Mouse (Mus musculus): ENCODE results near the gene Rfx8. TPM values are rescaled to one million over a fixed set of nuclear protein-coding genes. Genes with fewer than 3 reads are reported as not detected.
A peak's percentile ranks its signal among the peaks of the same experiment; 100 is the strongest.

The Rfx8 gene
- polyA plus RNA-seq (2012; ENCODE audit: insufficient read depth, insufficient read length, missing spikeins): not detected in 2 replicates

GRCm38 (mm10) chr1:39720632-39721350 is at the start of gene Rfx8:
Gene Rfx8, minus strand, starts transcription at chr1:39720997.
- peaks cover 9% of the 10 kb centered on the region for H3K4me1 ChIP-seq (ENCODE audit: control insufficient read depth, insufficient read depth, insufficient read length, low read length)
- peak within 1 kb of the TSS; percentile 51 for H3K4me3 ChIP-seq (ENCODE audit: insufficient read depth, low read depth, low read length)
- H3K27ac ChIP-seq (replicated peaks; ENCODE audit: low read depth, low read length): no peak within 1 kb of the TSS; the same call in 1 of the 2 replicates

GRCm38 (mm10) chr1:39770436-39770835 is 49.6 kb upstream of the Rfx8 start:
- Histone ChIP-seq H3K27ac (replicated peaks; ENCODE audit: low read depth, low read length) (no peak overlapping the region), H3K4me1 (ENCODE audit: control insufficient read depth, insufficient read depth, insufficient read length, low read length) (no peaks in the 10 kb centered on the region), H3K4me3 (ENCODE audit: insufficient read depth, low read depth, low read length) (no peak overlapping the region)

- no peak overlapping the region for H3K4me3 ChIP-seq (ENCODE audit: insufficient read depth, low read depth, low read length)
These were observed 47.2 kb upstream of the Rfx8 start for GRCm38 (mm10) chr1:39768017-39768416.

DNA sequence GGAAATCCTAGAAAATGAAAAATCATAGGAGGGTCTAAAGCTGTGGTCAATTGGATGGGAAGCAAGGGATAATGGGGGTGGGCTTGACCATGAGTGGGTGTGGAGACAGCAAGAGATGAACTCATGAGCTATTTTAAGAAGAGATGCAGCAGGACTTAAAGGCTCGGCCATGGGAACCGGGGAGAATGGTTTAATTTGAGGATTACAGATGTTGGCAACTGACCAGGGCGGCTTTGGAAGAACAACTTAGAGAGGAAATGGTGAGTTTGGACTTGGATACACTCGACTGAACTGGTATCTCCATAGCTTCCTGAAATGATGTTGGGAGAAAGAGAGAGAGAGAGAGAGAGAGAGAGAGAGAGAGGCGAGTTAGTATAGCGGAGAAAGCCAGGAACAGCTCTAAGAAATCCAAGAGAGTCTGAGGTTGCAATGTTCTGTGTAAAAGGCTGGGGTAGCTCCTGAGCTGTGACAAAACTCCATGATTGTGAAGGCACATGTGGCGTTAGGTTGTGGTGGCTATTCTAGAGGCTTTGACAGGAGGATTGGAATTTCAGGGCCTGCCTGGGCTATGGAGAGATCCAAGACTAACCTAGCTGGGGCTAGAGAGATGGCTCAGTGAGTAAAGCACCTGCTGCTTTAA is 45.2 kb upstream of the Rfx8 start:
- Histone ChIP-seq H3K4me3 (ENCODE audit: insufficient read depth, low read depth, low read length) (no peak overlapping the region), H3K27ac (replicated peaks; ENCODE audit: low read depth, low read length) (no peak overlapping the region), H3K4me1 (ENCODE audit: control insufficient read depth, insufficient read depth, insufficient read length, low read length) (peaks cover 7% of the 10 kb centered on the region; the same call in 1 of the 2 replicates)

More at GRCm38 (mm10) chr1:39768017-39768416, 47.2 kb upstream of the Rfx8 start:
- Histone ChIP-seq H3K27ac (replicated peaks; ENCODE audit: low read depth, low read length) (no peak overlapping the region), H3K4me1 (ENCODE audit: control insufficient read depth, insufficient read depth, insufficient read length, low read length) (no peaks in the 10 kb centered on the region)

DNA sequence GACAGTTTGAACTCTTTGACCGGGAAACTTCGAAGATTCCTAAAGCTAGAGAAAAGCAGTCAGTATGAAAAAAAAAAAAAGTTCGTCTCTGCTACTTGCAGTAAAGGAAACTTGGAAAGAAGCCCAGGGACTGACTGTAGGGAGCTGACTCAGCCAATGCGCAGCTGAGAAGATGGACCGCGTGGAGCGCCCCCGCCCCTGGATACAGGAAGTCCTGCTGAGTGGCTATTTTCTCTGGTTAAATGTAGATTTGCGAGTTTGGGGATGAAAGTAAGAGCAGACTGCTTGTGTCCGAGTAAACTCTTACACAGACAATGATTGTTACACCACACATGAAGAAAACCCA is 41.2 kb upstream of the Rfx8 start:
- peaks cover 18% of the 10 kb centered on the region for H3K4me1 ChIP-seq (ENCODE audit: control insufficient read depth, insufficient read depth, insufficient read length, low read length)
- peak overlapping the region; percentile 88 for H3K27ac ChIP-seq (replicated peaks; ENCODE audit: low read depth, low read length)
- peak overlapping the region; percentile 41 for H3K4me3 ChIP-seq (ENCODE audit: insufficient read depth, low read depth, low read length)

DNA sequence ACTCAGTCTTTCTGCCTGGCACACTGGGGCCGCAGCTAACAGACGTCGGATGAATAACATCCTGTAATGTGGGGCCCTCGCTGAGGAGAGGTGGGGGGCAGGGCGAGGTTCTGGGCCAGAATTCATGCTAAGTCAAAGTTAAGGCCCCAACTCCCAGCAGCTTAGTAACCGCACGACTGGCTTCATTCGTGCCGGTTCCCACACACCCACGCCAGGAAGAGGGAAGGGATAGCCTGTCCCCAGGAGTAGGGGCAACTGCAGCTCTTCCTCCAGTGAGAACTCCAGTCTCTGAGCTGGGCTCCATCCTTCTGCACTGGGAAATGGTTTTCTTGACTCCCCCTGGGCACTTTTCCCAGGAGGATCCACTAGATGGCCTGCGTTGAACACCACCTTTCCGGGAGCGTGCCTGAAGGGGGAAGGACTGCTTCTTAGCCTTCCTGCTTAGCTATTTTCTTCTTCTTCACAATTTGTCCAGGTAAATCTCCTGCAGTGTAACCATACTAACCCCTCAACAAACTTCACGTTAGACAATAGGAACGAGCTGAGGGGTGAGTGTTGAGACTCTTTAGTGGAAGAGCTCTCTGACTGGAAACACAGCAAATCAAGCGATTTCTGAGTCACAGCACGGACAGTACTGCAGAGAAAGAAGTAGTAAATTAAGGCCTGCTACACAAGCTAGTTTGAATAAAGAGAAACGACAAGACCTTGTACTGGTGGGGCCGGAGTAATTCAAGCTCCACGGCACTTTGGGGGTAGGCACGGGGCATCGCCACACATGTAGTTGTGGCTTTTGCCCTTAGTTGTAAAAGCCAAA is 40.6 kb upstream of the Rfx8 start:
- peak overlapping the region; percentile 41 for H3K4me3 ChIP-seq (ENCODE audit: insufficient read depth, low read depth, low read length)
- peak overlapping the region; percentile 88 for H3K27ac ChIP-seq (replicated peaks; ENCODE audit: low read depth, low read length)
- H3K4me1 ChIP-seq (ENCODE audit: control insufficient read depth, insufficient read depth, insufficient read length, low read length): peaks cover 19% of the 10 kb centered on the region

DNA sequence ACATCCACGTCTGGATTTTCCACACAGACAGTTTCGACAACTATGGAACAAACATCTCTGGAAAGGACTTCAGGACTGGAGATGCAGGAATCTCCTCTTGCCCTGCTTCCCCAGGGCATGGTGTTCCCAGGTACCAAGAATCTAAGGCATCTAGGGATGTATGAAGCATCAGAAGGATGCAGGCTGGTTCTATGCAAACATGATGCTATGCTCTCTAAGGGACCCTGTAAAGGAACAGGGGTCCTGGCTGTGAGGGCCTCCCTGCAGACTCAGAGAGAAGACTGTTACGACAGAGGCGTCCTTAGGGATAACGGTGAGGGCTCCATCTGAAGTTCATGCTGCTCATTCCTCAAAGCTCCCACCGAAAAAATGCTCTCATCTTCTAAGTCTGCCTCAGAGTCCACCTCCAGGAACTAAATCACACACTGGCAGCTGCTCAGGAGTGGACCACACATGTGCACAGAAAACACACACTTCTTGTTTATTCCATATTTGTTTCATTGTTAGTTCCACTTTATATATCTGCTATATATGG is 39.5 kb upstream of the Rfx8 start:
- H3K27ac ChIP-seq (replicated peaks; ENCODE audit: low read depth, low read length): peak overlapping the region; percentile 28
- H3K4me1 ChIP-seq (ENCODE audit: control insufficient read depth, insufficient read depth, insufficient read length, low read length): peaks cover 19% of the 10 kb centered on the region
- no peak overlapping the region for H3K4me3 ChIP-seq (ENCODE audit: insufficient read depth, low read depth, low read length)

- Histone ChIP-seq H3K4me3 (ENCODE audit: insufficient read depth, low read depth, low read length) (no peak overlapping the region), H3K27ac (replicated peaks; ENCODE audit: low read depth, low read length) (peak overlapping the region; percentile 28), H3K4me1 (ENCODE audit: control insufficient read depth, insufficient read depth, insufficient read length, low read length) (peaks cover 23% of the 10 kb centered on the region)
These were observed 38.7 kb upstream of the Rfx8 start for GRCm38 (mm10) chr1:39759231-39760175.

GRCm38 (mm10) chr1:39758244-39758643 is 37.4 kb upstream of the Rfx8 start:
- Histone ChIP-seq H3K4me3 (ENCODE audit: insufficient read depth, low read depth, low read length) (no peak overlapping the region), H3K27ac (replicated peaks; ENCODE audit: low read depth, low read length) (peak overlapping the region; percentile 57), H3K4me1 (ENCODE audit: control insufficient read depth, insufficient read depth, insufficient read length, low read length) (peaks cover 23% of the 10 kb centered on the region)

DNA sequence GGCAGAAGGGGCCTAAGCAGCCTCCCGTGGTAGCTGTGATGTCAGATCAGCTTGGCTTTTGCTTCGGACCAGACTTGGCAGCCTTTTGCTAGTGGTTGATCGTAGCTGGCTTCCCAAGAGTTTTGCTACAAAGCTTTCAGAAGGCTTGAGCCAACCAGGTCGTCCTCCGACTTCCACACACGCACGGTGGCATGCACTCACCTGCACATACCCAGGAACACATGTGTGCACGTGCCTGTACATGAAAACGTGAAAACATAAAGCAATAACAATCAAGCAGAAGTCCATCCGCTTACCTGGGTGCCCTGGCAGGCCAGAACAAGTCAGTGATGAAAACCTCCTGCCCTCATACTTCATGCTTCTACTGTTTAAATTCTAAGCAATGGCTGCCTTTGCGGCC is 36.2 kb upstream of the Rfx8 start:
- H3K4me1 ChIP-seq (ENCODE audit: control insufficient read depth, insufficient read depth, insufficient read length, low read length): peaks cover 20% of the 10 kb centered on the region
- no peak overlapping the region for H3K27ac ChIP-seq (replicated peaks; ENCODE audit: low read depth, low read length)

GRCm38 (mm10) chr1:39754224-39754957 is 33.6 kb upstream of the Rfx8 start:
- peaks cover 18% of the 10 kb centered on the region for H3K4me1 ChIP-seq (ENCODE audit: control insufficient read depth, insufficient read depth, insufficient read length, low read length)
- H3K27ac ChIP-seq (replicated peaks; ENCODE audit: low read depth, low read length): peak overlapping the region; percentile 11
- no peak overlapping the region for H3K4me3 ChIP-seq (ENCODE audit: insufficient read depth, low read depth, low read length)

More for the DNA sequence above, 36.2 kb upstream of the Rfx8 start:
- H3K4me3 ChIP-seq (ENCODE audit: insufficient read depth, low read depth, low read length): no peak overlapping the region

GRCm38 (mm10) chr1:39751537-39751936 is 30.7 kb upstream of the Rfx8 start:
- H3K27ac ChIP-seq (replicated peaks; ENCODE audit: low read depth, low read length): no peak overlapping the region
- no peak overlapping the region for H3K4me3 ChIP-seq (ENCODE audit: insufficient read depth, low read depth, low read length)
- H3K4me1 ChIP-seq (ENCODE audit: control insufficient read depth, insufficient read depth, insufficient read length, low read length): peaks cover 14% of the 10 kb centered on the region

- Histone ChIP-seq H3K4me1 (ENCODE audit: control insufficient read depth, insufficient read depth, insufficient read length, low read length) (peaks cover 11% of the 10 kb centered on the region), H3K4me3 (ENCODE audit: insufficient read depth, low read depth, low read length) (no peak overlapping the region), H3K27ac (replicated peaks; ENCODE audit: low read depth, low read length) (no peak overlapping the region)
These were observed 28.9 kb upstream of the Rfx8 start for GRCm38 (mm10) chr1:39749664-39750063.

GRCm38 (mm10) chr1:39749214-39749613 is 28.4 kb upstream of the Rfx8 start:
- H3K4me1 ChIP-seq (ENCODE audit: control insufficient read depth, insufficient read depth, insufficient read length, low read length): peaks cover 10% of the 10 kb centered on the region; the same call in 1 of the 2 replicates
- no peak overlapping the region for H3K4me3 ChIP-seq (ENCODE audit: insufficient read depth, low read depth, low read length)
- no peak overlapping the region for H3K27ac ChIP-seq (replicated peaks; ENCODE audit: low read depth, low read length)

All from brown adipose tissue, adult 24 weeks (tissue).